Mouse (Mus musculus) cerebellum, postnatal 10 days (tissue): ENCODE results near the gene Zc3h12a.

Experiments used
- DNase-seq, 2 experiments: peaks; one replicate each; pipeline ENCODE4 v3.0.0; 2021; ENCODE audit warnings: mixed read lengths in 2 of 2

Zc3h12a gene

GRCm38 (mm10) chr4:125127305-125128084 is at the start of gene Zc3h12a:
Zc3h12a (minus strand) TSS chr4:125127840.
- DNase-seq = peak; percentile 84 to 88

- peak; percentile 71 to 83 for DNase-seq
Observed at GRCm38 (mm10) chr4:125176639-125177165, 49.1 kb upstream of the Zc3h12a start.

GRCm38 (mm10) chr4:125176190-125176589 is 48.5 kb upstream of the Zc3h12a start:
- DNase-seq = no peak

GRCm38 (mm10) chr4:125175591-125175990 is 48.0 kb upstream of the Zc3h12a start:
- peak; percentile 93 for DNase-seq

- no peak for DNase-seq
Observed at GRCm38 (mm10) chr4:125174516-125175185, 47.0 kb upstream of the Zc3h12a start.

- no peak for DNase-seq
Observed at GRCm38 (mm10) chr4:125173150-125173549, 45.5 kb upstream of the Zc3h12a start.

GRCm38 (mm10) chr4:125172736-125173135 is 45.1 kb upstream of the Zc3h12a start:
- DNase-seq = no peak

- no peak for DNase-seq
Observed at GRCm38 (mm10) chr4:125167723-125168122, 40.1 kb upstream of the Zc3h12a start.

GRCm38 (mm10) chr4:125164861-125165260 is 37.2 kb upstream of the Zc3h12a start:
- no peak for DNase-seq

- DNase-seq = no peak
Observed at GRCm38 (mm10) chr4:125162701-125163100, 35.1 kb upstream of the Zc3h12a start.

- DNase-seq = peak; percentile 58 to 67
Observed at GRCm38 (mm10) chr4:125161392-125161791, 33.8 kb upstream of the Zc3h12a start.

GRCm38 (mm10) chr4:125160951-125161331 is 33.3 kb upstream of the Zc3h12a start:
- no peak for DNase-seq

GRCm38 (mm10) chr4:125160320-125160950 is 32.8 kb upstream of the Zc3h12a start:
- peak; percentile 97 to 99 for DNase-seq

GRCm38 (mm10) chr4:125158581-125159317 is 31.1 kb upstream of the Zc3h12a start:
- DNase-seq = peak; percentile 96 to 97

GRCm38 (mm10) chr4:125158081-125158480 is 30.4 kb upstream of the Zc3h12a start:
- DNase-seq = no peak

GRCm38 (mm10) chr4:125157322-125157721 is 29.7 kb upstream of the Zc3h12a start:
- DNase-seq = no peak

GRCm38 (mm10) chr4:125155646-125156045 is 28.0 kb upstream of the Zc3h12a start:
- no peak for DNase-seq

- no peak for DNase-seq
Observed at GRCm38 (mm10) chr4:125153659-125154241, 26.1 kb upstream of the Zc3h12a start.

- no peak for DNase-seq
Observed at GRCm38 (mm10) chr4:125152469-125152868, 24.8 kb upstream of the Zc3h12a start.

GRCm38 (mm10) chr4:125149460-125149859 is 21.8 kb upstream of the Zc3h12a start:
- no peak for DNase-seq

GRCm38 (mm10) chr4:125147970-125148369 is 20.3 kb upstream of the Zc3h12a start:
- peak; percentile 49 to 62 for DNase-seq

- peak in 1 of 2 experiments; percentile 46 for DNase-seq
Observed at GRCm38 (mm10) chr4:125145213-125145612, 17.6 kb upstream of the Zc3h12a start.
